ENCODE assay signal across 8 mouse cellular contexts in genomic region chr11:5788056-5789014, GRCm38 (mm10). TPM values are rescaled to one million over a fixed set of nuclear protein-coding genes. Genes with fewer than 3 reads are reported as not detected.
DNase-seq lines count a peak whose midpoint lies in the region; ATAC-seq and TF ChIP-seq lines count a peak whose summit lies in the region.

Dbnl (plus strand) TSS chr11:5788488.

- TF ChIP-seq CTCF in CH12.LX (conservative IDR thresholded peaks at IDR 0.05 in 1 of 2, IDR thresholded peaks at IDR 0.05 in 1 of 2; ENCODE audit: low read depth in 2 of 2, low read length in 2 of 2): peak; percentile 8 to 79; a peak in 2 of 4 replicates

- peak; percentile 94 for ATAC-seq in forebrain, embryonic 11.5 days (replicated peaks; ENCODE audit: low FRiP score)
- peak; percentile 94 for ATAC-seq in heart, embryonic 16.5 days (replicated peaks; ENCODE audit: extremely low read depth, insufficient read depth, low FRiP score)
- peak; percentile 95 for ATAC-seq in liver, embryonic 15.5 days (ENCODE audit: insufficient read depth)
- ATAC-seq in neural tube, embryonic 12.5 days (ENCODE audit: low FRiP score, low read depth): peak; percentile 97

- no peak for TF ChIP-seq EP300 in CH12.LX (IDR thresholded peaks at IDR 0.05; ENCODE audit: low read length)

- H3K27me3 ChIP-seq in CH12.LX (replicated peaks): no peaks in the 10 kb centered on the region
- H3K27me3 ChIP-seq in forebrain, embryonic 11.5 days (ENCODE audit: control insufficient read depth, insufficient read depth, low read length): no peaks in the 10 kb centered on the region
- no peaks in the 10 kb centered on the region for H3K27me3 ChIP-seq in heart, embryonic 16.5 days (ENCODE audit: control insufficient read depth, insufficient read depth, low read length)
- no peaks in the 10 kb centered on the region for H3K27me3 ChIP-seq in liver, embryonic 15.5 days
- no peaks in the 10 kb centered on the region for H3K27me3 ChIP-seq in neural tube, embryonic 12.5 days (replicated peaks)

- H3K4me3 ChIP-seq in CH12.LX (replicated peaks in 1 of 3; ENCODE audit: low read depth in 2 of 3, low read length in 2 of 3, poor library complexity in 1 of 3): peak within 1 kb of the TSS; percentile 72 to 99 (median 75)
- peak within 1 kb of the TSS; percentile 85 for H3K4me3 ChIP-seq in forebrain, embryonic 11.5 days (ENCODE audit: low read depth, low read length)
- H3K4me3 ChIP-seq in heart, embryonic 16.5 days (ENCODE audit: low read length): peak within 1 kb of the TSS; percentile 90
- H3K4me3 ChIP-seq in liver, embryonic 15.5 days (replicated peaks): peak within 1 kb of the TSS; percentile 82
- H3K4me3 ChIP-seq in neural tube, embryonic 12.5 days: peak within 1 kb of the TSS; percentile 85

- peaks cover 22% of the 10 kb centered on the region for H3K79me2 ChIP-seq in CH12.LX (replicated peaks; ENCODE audit: control insufficient read depth, extremely low read depth, insufficient read depth, poor library complexity, severe bottlenecking)

- peak within 1 kb of the TSS; percentile 75 for H3K27ac ChIP-seq in CH12.LX (ENCODE audit: insufficient read depth, low read depth)
- peak within 1 kb of the TSS; percentile 74 for H3K27ac ChIP-seq in forebrain, embryonic 11.5 days (ENCODE audit: low read depth, low read length)
- H3K27ac ChIP-seq in heart, embryonic 16.5 days (ENCODE audit: low read length): peak within 1 kb of the TSS; percentile 95
- peak within 1 kb of the TSS; percentile 98 for H3K27ac ChIP-seq in liver, embryonic 15.5 days (replicated peaks)
- peak within 1 kb of the TSS; percentile 60 for H3K27ac ChIP-seq in neural tube, embryonic 12.5 days

- no peaks in the 10 kb centered on the region for H3K9me3 ChIP-seq in CH12.LX (replicated peaks; ENCODE audit: low read length)
- no peaks in the 10 kb centered on the region for H3K9me3 ChIP-seq in forebrain, embryonic 11.5 days (ENCODE audit: control insufficient read depth, low read length)
- H3K9me3 ChIP-seq in heart, embryonic 16.5 days (replicated peaks; ENCODE audit: control insufficient read depth, low read length): no peaks in the 10 kb centered on the region
- no peaks in the 10 kb centered on the region for H3K9me3 ChIP-seq in liver, embryonic 15.5 days (replicated peaks)
- H3K9me3 ChIP-seq in neural tube, embryonic 12.5 days: no peaks in the 10 kb centered on the region

- dilution Hi-C loops in CH12.LX (cut with MboI; ENCODE audit: extremely low pct_ligation_motif_present, extremely low pct_unique_long_range_greater_than_20kb, low sequenced_read_pairs): no loop called here

- TF ChIP-seq POLR2A in CH12.LX (IDR thresholded peaks at IDR 0.05; ENCODE audit: low read depth, low read length): peak; percentile 100

- peaks cover 12 to 41% of the 10 kb centered on the region in 2 experiments for H3K4me1 ChIP-seq in CH12.LX (ENCODE audit: control insufficient read depth in 1 of 2, insufficient read depth in 2 of 2)
- H3K4me1 ChIP-seq in forebrain, embryonic 11.5 days (replicated peaks; ENCODE audit: control insufficient read depth, insufficient read depth, low read length): peaks cover 8% of the 10 kb centered on the region; the same call in 1 of the 2 replicates
- H3K4me1 ChIP-seq in heart, embryonic 16.5 days (ENCODE audit: control insufficient read depth, insufficient read depth, low read length): peaks cover 15% of the 10 kb centered on the region
- H3K4me1 ChIP-seq in liver, embryonic 15.5 days (replicated peaks): peaks cover 38% of the 10 kb centered on the region
- peaks cover 20% of the 10 kb centered on the region for H3K4me1 ChIP-seq in neural tube, embryonic 12.5 days

- H3K36me3 ChIP-seq in CH12.LX (replicated peaks in 1 of 2; ENCODE audit: control insufficient read depth in 1 of 2, insufficient read depth in 1 of 2, low read length in 1 of 2): peaks cover 18 to 40% of the 10 kb centered on the region in 2 experiments
- peaks cover 4% of the 10 kb centered on the region; the same call in 1 of the 2 replicates for H3K36me3 ChIP-seq in forebrain, embryonic 11.5 days (ENCODE audit: control insufficient read depth, insufficient read depth, low read length)
- H3K36me3 ChIP-seq in heart, embryonic 16.5 days (ENCODE audit: control insufficient read depth, insufficient read depth): peaks cover 6% of the 10 kb centered on the region
- H3K36me3 ChIP-seq in liver, embryonic 15.5 days (replicated peaks): peaks cover 21% of the 10 kb centered on the region
- H3K36me3 ChIP-seq in neural tube, embryonic 12.5 days: peaks cover 17% of the 10 kb centered on the region

- DNase-seq in CH12.LX (ENCODE audit: extremely low read depth): peak; percentile 98
- peak; percentile 94 for DNase-seq in c-Kit-positive CD71-positive TER-119-negative erythroid progenitor cells, embryonic 14.5 days (ENCODE audit: low read depth)
- peak; percentile 95 for DNase-seq in forebrain, embryonic 11.5 days (ENCODE audit: low spot score)
- peak; percentile 97 to 99 for DNase-seq in kidney, postnatal 36 days
- DNase-seq in telencephalon, adult 2 months (ENCODE audit: low read depth, low spot score): peak; percentile 92

- under 1% methylated on average over 74 of the region's 74 CpGs for WGBS in forebrain, embryonic 11.5 days
- under 1% methylated on average over 74 of the region's 74 CpGs for WGBS in heart, embryonic 16.5 days
- under 1% methylated on average over 74 of the region's 74 CpGs for WGBS in liver, embryonic 15.5 days (ENCODE audit: insufficient replicate concordance)
- under 1% methylated on average over 74 of the region's 74 CpGs for WGBS in neural tube, embryonic 12.5 days

- in situ Hi-C loops in CH12.LX (cut with MboI; ENCODE audit: low pct_ligation_motif_present, low pct_unique_long_range_greater_than_20kb, low sequenced_read_pairs): loop anchor here (10.0 kb wide), 1 partner anchor 304 kb away; no protein-coding TSS in a partner anchor

- peak within 1 kb of the TSS; percentile 97 for H3K4me2 ChIP-seq in CH12.LX (ENCODE audit: insufficient read depth, low read depth, poor library complexity, severe bottlenecking)
- H3K4me2 ChIP-seq in forebrain, embryonic 11.5 days (ENCODE audit: low read depth, low read length, severe bottlenecking): peak within 1 kb of the TSS; percentile 87
- H3K4me2 ChIP-seq in heart, embryonic 16.5 days (ENCODE audit: low read depth, low read length): peak within 1 kb of the TSS; percentile 87
- H3K4me2 ChIP-seq in liver, embryonic 15.5 days: peak within 1 kb of the TSS; percentile 88
- H3K4me2 ChIP-seq in neural tube, embryonic 12.5 days (replicated peaks): peak within 1 kb of the TSS; percentile 74

- no peak for TF ChIP-seq RAD21 in CH12.LX (IDR thresholded peaks at IDR 0.05; ENCODE audit: low read depth, low read length)

- peak within 1 kb of the TSS; percentile 97 for H3K9ac ChIP-seq in CH12.LX (ENCODE audit: insufficient read depth, low read depth)
- H3K9ac ChIP-seq in forebrain, embryonic 11.5 days (ENCODE audit: low read length): peak within 1 kb of the TSS; percentile 82
- H3K9ac ChIP-seq in heart, embryonic 16.5 days (ENCODE audit: low read length): peak within 1 kb of the TSS; percentile 93
- H3K9ac ChIP-seq in liver, embryonic 15.5 days: peak within 1 kb of the TSS; percentile 86
- H3K9ac ChIP-seq in neural tube, embryonic 12.5 days: peak within 1 kb of the TSS; percentile 84

TF ChIP-seq in CH12.LX, 34 proteins besides CTCF, POLR2A, EP300 and RAD21 (continues in another document):
- TF ChIP-seq JUN (IDR thresholded peaks at IDR 0.05; ENCODE audit: insufficient read depth, low read depth, low read length) (no peak), TBP (conservative IDR thresholded peaks at IDR 0.05; ENCODE audit: low read depth, low read length) (peak; percentile 79), ELF1 (IDR thresholded peaks at IDR 0.05; ENCODE audit: low read depth, low read length) (peak; percentile 100), MEF2A (IDR thresholded peaks at IDR 0.05; ENCODE audit: borderline replicate concordance, low read depth, low read length) (peak; percentile 64; the same call in 1 of the 2 replicates), POLR2AphosphoS2 (IDR thresholded peaks at IDR 0.05; ENCODE audit: low read depth, low read length) (peak; percentile 97), TCF12 (IDR thresholded peaks at IDR 0.05; ENCODE audit: low read depth, low read length) (peak; percentile 98), NELFE (IDR thresholded peaks at IDR 0.05; ENCODE audit: low read depth, low read length) (peak; percentile 99), PAX5 (IDR thresholded peaks at IDR 0.05; ENCODE audit: low read length) (no peak), IRF4 (IDR thresholded peaks at IDR 0.05; ENCODE audit: low read depth, low read length) (peak; percentile 80), ZNF384 (IDR thresholded peaks at IDR 0.05; ENCODE audit: low read depth, low read length) (no peak), CHD1 (IDR thresholded peaks at IDR 0.05; ENCODE audit: low read depth, low read length) (no peak), CHD2 (IDR thresholded peaks at IDR 0.05; ENCODE audit: low read length) (peak; percentile 63; the same call in 1 of the 2 replicates), MAX (IDR thresholded peaks at IDR 0.05; ENCODE audit: low read length) (peak; percentile 88), USF1 (IDR thresholded peaks at IDR 0.05; ENCODE audit: low read depth, low read length) (no peak), ZC3H11A (IDR thresholded peaks at IDR 0.05; ENCODE audit: low read depth, low read length) (no peak), SMC3 (IDR thresholded peaks at IDR 0.05; ENCODE audit: low read depth, low read length) (no peak; the same call in 1 of the 2 replicates), MXI1 (IDR thresholded peaks at IDR 0.05; ENCODE audit: low read depth, low read length) (peak; percentile 91; the same call in 1 of the 2 replicates), USF2 (conservative IDR thresholded peaks at IDR 0.05; ENCODE audit: low read depth, low read length) (no peak), MAZ (IDR thresholded peaks at IDR 0.05; ENCODE audit: low read depth, low read length) (peak; percentile 94), RCOR1 (conservative IDR thresholded peaks at IDR 0.05; ENCODE audit: low read depth, low read length) (peak; percentile 87; the same call in 1 of the 2 replicates), JUND (conservative IDR thresholded peaks at IDR 0.05; ENCODE audit: low read depth, low read length) (no peak), ZKSCAN1 (IDR thresholded peaks at IDR 0.05; ENCODE audit: borderline replicate concordance, low read depth, low read length) (no peak), NRF1 (IDR thresholded peaks at IDR 0.05; ENCODE audit: low read depth, low read length) (peak; percentile 68)

RNA-seq across cellular contexts. Expression of gene Dbnl, which starts in this region (rescaled TPM):
- total RNA-seq in CH12.LX (2012; rRNA removed) (76.2 and 77.3 TPM in 2 replicates), CH12.LX (2014; rRNA removed) (67.5 and 70.3 TPM in 2 replicates)
- polyA plus RNA-seq in CH12.LX (2012; ENCODE audit: insufficient read length, low read depth): 124 and 133 TPM in 2 replicates
- polyA plus RNA-seq in forebrain, embryonic 11.5 days (2014; fragmentation: Nextera tagmentation; extraction: Ambion mirVana): 152 and 157 TPM in 2 replicates
- 82.8 and 86.7 TPM in 2 replicates for polyA plus RNA-seq in heart, embryonic 16.5 days (2015; fragmentation: Nextera tagmentation; extraction: Ambion mirVana)
- polyA plus RNA-seq in liver, embryonic 15.5 days (2015; fragmentation: Nextera tagmentation; extraction: Ambion mirVana): 44.5 and 49.3 TPM in 2 replicates
- 138 and 153 TPM in 2 replicates for polyA plus RNA-seq in neural tube, embryonic 12.5 days (2016; fragmentation: Nextera tagmentation; extraction: Ambion mirVana)

Comparison
In these comparisons a context has a peak if more than half of its experiments do, and no peak if none do; other contexts are left out.
1. Peak in every context shown above with its lines: DNase-seq, ATAC-seq, H3K4me3 ChIP-seq and H3K27ac ChIP-seq.